Mouse (Mus musculus): Measurements from ENCODE around the gene Gm45233.

The Gm45233 gene

DNA sequence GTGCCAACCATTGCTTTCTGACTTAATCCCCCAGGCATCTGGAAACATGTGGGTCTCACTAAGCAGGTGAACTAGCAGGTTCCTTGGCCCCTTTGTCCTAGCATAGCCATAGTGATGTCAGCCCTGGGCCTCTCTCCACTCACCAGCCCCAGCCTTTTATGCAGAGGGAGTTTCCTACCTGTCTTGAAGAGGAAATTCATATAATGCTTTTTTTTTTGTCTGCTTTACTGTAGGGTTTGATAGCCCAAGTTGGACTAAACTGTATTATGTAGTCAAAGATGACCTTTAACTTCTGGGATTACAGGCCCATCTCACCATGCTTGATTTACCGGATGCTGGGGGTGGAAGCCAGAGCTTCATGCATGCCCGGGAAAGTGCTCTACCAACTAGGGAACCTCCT, 5.9 kb downstream of the Gm45233 start:
- DNase-seq (ENCODE audit: low spot score) = no peak

DNA sequence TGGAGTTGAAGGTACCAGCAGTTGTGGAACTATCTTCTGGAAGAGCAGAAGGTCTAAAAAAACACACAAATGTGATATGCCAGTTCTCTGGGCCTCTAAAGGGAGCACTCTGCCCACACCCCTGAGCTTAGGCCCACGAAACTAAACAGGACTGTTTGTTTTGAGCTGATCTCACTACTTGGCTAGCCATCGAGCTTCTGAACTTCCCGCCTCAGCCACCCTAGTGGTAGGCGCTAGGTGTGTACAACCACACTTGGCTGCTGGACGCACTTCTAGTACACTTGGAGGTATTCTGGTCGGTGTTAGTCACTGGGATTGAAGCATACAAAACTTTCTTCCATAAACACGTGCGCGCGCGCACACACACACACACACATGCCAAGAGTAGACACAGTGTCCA, 7.8 kb downstream of the Gm45233 start:
- DNase-seq (ENCODE audit: low spot score) = no peak

DNA sequence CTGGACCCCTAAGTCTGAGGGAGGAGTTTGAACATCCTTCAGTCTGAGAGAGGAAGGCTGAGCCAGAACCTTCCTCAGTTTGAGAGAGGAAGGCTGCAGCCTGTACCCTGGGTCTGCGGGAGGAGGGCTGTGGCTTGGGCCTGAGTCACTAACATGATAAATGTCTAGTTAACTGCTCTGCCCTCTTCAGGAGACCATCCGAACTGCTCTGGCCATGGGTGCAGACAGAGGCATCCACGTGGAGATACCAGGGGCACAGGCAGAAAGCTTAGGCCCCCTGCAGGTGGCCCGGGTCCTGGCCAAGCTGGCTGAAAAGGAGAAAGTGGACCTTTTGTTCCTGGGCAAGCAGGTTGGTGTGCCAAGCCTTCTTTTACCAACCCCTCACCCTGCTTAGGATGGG, 8.7 kb downstream of the Gm45233 start:
- no peak for DNase-seq (ENCODE audit: low spot score)

DNA sequence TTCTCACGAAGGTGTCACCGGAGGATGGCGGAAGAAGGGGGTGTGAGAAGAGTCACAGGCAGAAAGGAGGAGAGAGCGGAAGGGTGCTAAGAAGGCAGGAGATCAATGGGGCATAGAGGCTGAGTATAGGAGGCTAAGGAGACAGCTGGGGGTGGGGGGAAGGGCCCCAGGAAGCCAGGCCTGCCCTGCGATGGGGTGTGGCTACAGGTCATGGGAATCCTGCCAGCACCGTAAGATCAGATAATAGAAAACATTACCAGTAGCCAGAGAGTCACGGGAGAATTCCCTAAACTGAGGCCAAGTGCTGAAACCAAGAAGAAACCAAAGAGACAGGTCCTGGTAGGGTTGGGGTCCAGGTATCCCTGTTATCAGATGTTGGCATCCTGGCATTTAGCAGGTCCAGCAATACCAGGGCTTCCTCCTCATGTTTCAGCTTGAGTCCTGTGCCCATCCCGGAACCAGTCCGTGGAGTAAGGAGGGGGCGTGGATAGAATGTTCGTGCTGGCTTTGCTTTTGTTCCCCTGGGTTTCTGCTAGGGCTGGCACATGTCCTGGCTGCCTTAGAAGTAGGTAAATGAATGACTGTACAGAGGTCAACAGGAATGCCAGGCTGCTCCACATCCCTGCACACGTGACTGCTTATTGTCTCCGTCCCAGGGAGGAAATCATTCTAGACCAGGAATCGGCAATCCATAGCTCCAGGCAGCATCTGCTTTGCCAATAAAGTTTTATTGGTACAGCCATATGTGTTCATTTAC, 9.8 kb downstream of the Gm45233 start:
- DNase-seq (ENCODE audit: low spot score) = no peak

DNA sequence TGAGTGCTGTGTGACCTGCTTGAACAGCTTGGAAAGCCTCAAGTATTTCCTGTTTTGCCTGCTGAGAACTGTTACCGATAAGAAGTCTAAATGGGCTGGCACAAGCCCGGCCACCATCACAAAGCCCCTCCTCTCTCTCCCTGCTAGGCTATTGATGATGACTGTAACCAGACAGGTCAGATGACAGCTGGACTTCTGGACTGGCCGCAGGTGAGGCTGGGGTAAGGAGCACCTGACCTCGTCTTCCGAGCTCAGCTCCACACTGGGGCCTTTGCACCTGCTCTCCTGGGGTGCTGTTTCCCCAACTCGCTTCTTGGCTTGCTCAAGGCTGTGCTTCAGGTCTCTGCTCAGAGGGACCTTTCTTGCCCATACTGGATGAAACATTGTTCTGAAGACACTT, 10.4 kb downstream of the Gm45233 start:
- DNase-seq (ENCODE audit: low spot score) = no peak

DNA sequence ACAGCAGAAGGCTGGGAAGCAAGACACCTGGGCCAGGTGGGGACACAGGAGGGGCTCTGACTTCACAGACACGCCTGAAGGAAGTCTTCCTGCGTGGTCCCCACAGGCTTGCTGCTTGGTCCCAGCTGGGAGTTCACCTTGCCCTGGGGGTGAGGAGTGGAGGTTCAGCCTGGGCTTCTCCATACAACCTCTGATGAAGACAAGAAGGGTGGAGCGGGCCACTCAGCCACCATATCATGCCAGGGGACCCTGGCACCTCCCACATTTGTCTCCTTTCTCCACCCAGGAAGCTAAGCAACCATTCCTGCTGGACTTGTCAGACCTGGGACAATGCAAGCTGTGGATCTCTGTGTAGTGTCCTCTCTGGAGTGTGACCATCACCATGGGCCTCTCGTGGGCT, 18.9 kb downstream of the Gm45233 start, which contains the start of gene Vsig10l:
Vsig10l (plus strand) TSS at position 301 of the 400 bp plus-strand sequence.
- no peak for DNase-seq (ENCODE audit: low spot score)

DNA sequence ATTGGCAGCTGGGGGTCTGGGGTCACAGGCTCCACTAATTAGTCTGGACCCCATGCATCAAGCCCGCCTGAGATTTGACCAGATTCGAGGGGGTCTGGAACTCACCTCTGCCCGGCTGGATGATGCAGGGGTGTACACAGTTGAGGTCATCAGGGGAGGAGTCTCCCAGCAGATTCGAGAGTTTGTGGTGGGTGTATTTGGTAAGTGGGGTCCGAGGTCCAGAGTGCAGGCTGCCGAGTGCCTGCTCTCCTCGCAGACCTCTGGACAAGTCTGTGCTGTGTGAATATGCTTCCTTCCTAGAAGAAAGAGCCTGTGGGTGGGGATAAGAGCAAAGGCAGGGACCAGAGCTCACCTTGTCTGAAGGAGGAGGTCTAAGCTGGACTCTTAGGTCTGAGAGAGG, 20.0 kb downstream of the Gm45233 start:
- no peak for DNase-seq (ENCODE audit: low spot score)

DNA sequence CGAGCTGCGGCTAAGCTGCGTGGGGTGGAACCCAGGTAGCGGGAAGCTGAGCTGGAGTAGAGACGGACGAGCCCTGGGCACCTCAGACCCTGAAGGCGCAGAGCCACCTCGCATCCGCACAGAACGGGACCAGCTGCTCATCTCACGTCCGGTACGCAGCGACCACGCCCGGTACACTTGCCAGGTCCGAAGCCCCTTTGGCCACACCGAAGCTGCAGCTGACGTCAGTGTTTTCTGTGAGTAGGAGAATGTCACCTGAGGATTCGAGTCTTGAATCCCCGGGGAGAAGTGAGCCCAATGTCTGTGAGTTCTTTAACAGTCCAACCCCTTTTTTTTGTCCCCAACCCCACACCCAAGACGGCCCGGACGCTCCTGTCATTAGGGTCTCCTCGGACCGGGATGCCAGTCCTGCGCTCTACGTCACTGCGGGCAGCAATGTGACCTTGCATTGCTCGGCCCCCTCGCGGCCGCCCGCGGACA, 21.0 kb downstream of the Gm45233 start:
- no peak for DNase-seq (ENCODE audit: low spot score)

DNA sequence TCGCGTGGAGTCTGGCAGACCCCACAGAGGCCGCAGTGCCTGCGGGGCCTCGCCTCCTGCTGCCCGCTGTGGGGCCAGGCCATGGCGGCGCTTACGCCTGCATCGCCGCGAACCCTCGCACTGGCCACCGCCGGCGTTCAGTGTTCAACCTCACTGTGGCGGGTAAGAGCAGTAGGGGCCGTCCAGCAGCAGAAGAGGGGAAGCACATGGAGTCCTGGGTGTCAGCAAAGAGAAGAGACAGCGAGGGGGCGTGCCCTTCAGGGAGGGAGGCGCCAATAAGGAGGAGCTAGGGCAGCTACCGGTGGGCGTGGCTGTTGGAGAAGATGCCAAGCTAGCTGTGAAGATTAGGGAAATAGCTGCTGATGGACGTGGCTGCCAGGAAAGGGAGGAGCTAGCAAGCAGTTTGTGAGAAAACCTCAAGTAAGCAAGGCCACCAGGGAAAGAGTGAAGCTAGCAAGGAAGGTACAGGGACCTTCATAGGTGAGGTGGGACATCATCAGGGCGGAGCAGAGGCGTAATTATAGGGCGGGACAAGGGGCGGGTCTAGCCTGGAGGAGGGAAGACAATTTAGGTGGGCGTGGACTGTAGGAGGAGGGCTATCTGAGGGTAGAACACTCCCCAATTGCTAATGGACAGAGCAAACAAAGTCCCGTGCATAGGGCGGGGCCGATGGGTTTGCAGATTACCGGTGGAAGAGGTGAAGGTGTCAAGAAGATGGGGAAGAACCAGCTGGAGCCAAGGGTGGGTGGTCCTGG, 21.6 kb downstream of the Gm45233 start:
- DNase-seq (ENCODE audit: low spot score) = peak; percentile 70

DNA sequence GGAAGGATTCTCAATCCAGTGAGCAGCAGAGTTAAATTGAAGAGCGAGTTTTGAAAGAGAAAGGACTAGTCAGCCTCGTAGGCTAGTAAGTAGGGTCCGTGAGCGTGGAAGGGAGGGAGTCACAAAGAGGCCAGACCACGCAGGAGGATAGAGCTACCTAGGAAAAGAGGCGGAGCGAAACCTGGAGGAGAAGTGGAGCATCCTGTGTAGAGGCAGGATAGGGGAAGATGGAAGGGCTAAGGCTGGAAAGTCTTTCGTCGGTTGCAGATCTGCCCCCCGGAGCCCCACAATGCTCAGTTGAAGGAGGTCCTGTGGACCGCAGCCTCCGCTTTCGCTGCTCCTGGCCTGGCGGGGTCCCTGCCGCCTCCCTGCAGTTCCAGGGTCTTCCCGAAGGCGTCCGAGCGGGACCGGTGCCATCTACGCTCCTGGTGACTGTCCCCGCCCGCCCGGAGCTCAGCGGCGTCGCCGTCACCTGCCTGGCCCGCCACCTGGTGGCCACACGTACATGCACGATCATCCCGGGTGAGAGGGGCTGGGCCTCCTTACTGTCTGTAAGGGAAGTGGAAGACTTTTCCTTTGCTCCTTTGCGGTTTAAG, 22.3 kb downstream of the Gm45233 start:
- no peak for DNase-seq (ENCODE audit: low spot score)

DNA sequence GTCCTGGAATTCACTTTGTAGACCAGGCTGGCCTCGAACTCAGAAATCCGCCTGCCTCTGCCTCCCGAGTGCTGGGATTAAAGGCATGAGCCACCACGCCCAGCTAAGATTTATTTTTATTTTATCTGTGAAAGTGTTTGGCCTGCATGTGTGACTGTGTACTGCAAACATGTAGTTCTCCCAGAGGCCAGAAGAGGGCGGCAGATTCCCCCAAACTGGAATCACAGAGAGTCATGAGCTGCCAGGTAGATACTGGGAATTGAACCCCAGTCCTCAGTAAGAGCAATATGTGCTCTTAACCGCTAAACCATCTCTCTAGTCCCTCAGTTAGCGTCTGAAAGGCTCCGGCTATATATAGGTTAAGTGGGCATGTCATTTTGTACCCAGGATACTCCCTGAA, 26.4 kb downstream of the Gm45233 start:
- no peak for DNase-seq (ENCODE audit: low spot score)

DNA sequence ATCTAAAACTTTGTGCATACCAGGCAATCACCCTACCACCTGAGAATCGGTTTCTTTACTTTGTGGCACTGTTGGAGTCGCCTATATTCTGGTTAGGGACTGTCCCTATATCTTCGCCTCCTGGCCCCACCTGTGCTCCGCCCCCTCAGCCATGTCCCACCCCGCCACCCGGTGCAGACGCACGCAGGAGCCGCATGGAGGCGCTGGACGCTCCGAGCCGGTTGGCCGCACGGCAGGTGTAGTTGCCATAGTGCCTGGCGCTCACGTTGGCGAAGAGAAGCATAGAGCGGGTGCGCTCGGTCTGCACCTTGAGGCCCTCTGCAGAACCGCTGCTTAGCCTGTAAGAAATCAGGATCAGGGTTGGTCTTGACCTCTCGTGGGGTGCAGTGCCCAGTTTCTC, 31.8 kb downstream of the Gm45233 start:
- no peak for DNase-seq (ENCODE audit: low spot score)

DNA sequence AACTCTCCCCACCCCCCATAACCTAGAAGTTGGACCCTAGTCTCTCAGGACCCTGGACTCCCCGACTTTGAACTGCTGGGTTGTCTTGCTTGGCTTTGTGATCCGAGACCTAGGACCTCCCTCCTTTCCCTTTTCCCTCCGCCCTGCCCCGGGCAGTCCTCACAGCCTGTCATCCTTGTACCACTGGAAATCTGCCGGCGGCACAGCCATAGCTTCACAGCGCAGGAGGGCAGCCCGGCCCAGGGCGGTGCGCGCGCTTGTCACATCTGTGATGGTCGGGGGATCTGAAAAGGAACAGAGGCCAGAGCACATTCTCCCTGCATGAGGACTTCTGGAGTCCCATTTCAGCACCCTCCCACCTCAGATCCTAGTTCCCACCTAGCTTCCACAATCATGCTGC, 32.4 kb downstream of the Gm45233 start:
- DNase-seq (ENCODE audit: low spot score) = no peak

DNA sequence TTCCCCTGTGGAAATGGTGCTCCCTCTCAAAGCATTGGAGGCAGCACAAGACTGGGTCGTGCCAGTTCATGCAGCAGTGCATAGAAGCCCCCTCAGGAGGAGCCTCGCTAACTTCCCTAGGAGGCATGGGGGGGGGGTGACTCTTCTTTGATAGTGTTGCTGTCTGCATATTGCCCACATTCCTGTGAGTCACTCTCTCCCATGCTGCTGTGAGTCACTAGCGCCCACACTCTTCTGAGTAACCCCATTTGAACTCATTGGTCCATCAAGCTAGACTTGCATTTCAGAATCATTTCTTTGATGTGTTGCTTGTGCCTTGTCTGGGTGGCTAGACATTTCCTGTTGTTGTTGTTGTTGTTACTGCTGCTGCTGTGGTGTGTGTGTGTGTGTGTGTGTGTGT, 37.3 kb downstream of the Gm45233 start:
- DNase-seq (ENCODE audit: low spot score) = no peak

DNA sequence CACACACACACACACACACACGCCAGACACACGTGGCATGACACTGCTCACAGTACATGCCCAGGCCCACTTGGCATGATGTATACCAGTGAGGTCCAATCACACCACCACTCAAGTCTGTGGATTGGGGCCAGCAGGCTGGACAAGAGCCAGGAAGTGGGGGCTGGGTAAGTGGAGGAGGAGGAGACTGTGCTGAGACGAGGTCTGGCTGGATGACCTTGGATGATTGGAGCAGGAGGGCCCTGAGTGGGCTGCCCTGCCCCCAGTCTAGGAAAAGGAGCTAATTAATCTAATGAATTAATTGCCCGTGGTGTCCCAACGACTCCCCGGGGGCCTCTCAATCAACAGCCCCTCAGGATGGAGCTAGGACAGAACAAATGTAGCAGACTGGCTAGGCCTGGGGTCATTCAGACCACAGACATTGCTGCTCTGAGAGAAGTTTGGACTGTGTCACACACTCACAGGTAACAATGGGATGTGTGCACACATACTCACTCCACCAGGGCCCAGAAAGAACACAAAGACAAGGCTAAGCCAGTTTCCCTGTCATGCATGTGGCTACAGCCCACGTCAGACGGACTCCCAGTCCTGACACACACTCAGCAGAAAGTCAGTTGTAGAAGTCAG, 38.3 kb downstream of the Gm45233 start:
- no peak for DNase-seq (ENCODE audit: low spot score)

DNA sequence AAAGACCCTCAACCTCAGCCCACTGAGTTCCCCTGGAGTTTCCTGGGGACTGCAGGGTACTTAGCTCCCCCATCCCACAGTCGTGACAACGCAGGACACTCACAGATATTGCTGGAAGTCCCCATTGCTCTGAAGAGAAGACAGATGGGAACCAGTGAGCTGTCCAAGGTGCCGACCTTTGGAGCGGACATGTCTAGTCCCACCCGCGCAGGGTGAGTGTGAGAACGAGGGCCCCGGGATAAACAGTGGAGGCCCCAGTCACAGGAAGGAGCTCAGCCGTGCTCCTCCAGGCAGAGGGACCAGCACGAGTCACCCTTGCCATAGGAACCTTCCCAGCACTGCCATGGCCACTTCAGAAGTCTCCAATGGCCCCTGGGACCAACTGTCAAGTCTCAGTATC, 39.3 kb downstream of the Gm45233 start:
- DNase-seq (ENCODE audit: low spot score) = no peak

DNA sequence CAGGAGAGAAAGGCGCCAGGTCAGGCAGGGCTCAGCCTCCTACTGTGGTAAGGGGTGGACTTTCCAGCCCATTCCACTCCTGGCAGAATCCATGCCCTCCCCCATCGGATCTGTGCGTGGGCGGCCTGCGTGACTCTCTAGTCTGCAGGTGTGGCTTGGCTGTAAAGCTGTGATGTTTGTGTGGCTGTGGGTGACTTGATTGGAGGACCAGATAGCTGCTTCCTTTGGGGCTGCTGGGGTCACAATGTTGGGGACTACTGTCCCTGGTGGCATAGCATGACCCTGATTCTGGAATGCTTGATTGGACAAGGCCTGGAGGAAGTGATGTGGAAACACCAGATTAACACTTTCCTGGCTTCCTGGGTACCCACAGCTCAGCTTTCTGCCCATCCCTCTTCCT, 44.7 kb downstream of the Gm45233 start:
- DNase-seq (ENCODE audit: low spot score) = no peak

DNA sequence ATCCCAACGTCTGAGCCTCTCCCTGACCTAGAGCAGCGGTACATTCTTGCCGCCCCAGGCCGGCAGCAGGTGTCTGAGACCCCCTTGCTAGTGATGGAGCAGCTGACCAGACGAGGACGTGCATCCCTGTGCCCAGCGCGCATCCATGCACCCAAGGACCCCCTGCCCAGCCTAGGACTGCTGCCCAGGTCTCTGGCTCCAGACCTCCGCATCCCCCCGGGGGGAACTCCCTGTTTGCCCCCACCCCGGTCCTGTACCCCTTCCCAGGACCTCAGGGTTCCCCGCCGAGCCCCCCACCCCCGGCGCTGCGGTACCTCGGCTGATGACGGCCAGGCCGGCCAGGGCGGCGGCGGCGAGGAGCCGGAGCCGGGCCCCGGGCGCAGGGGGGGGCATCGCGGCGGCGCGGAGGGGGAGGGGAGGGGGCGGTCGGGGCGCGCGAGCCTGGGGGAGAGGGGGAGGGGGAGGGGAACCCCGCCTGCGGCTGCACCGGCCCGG, 45.8 kb downstream of the Gm45233 start, which contains the start of gene Iglon5:
Iglon5 (minus strand) TSS at position 445 of the 495 bp plus-strand sequence.
- DNase-seq (ENCODE audit: low spot score) = no peak

DNA sequence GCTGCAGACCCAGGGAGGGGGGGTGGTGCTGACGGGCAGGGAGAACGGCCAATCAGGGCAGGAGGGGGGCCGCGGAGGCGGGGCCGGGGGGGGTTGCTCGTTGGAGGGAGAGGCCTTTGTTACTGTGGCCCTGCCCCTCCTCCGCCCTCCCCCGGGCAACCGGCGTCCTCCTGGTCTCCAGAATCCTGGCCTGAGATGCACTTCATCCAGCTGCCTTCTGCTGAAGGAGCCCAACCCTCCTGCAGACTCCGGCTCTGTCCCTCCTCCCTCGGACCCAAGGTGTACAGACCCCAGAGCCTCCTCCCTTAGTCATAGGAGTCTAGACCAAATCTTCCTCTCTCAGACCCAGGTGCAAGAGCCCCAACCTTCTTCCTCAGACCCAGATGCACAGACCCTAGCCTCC, 46.3 kb downstream of the Gm45233 start:
- no peak for DNase-seq (ENCODE audit: low spot score)

DNA sequence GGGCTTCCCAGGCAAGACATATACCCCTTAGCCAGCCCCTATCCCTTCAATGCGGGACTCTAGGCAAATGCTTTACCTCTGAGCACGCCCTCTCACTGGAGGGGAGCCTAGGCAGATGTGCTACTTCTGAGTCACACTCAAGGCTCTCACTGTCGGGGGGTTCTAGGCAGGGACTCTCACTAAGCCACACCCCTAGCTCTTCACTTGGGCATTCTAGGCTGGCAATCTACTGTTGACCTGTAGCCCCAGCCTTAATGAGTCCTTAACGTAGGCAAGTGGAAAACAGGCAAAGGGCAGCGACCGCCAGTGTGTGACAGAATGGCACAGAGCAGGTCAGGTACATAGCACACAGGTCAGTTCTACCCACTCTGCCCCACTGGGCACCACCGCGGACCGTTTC, 46.9 kb downstream of the Gm45233 start:
- no peak for DNase-seq (ENCODE audit: low spot score)

DNA sequence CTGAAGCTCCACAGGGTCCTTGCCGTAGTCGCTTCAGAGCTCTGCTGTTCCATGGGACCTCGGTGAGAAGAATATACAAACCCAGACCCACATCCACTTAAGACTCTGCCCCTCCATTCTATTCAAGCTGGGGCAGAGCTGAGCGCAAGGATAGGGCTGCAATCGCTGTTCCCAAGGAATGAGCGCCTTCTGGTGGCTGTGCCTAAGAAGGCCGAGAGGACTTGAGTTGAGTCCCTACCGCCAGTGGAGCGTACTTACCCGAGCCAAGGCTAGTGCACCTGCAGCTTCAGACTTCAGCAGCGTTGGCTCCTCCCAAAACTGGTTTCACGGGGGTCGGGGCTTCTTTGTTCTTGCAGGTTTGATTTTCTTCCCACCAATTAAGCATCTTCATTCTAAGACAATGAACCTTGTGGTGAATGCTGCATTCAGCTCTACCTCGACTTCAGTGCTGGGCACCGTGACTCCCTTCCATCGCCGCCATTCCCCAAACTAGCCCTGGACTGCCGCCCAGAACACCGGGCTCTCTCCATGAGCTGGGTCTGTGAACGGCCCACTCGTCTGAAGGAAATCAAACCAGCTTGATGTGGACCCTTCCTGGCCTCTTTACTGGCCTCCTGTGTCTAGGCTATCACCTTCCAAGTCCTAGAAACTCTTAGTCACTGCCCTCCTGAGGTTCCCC, 51.6 kb downstream of the Gm45233 start:
- DNase-seq (ENCODE audit: low spot score) = no peak

Measured in left cerebral cortex, adult 11 months (tissue).